ENCODE assay signal across 19 mouse cellular contexts in genomic region chr5:141005491-141005890, GRCm38 (mm10). TPM values are rescaled to one million over a fixed set of nuclear protein-coding genes. Genes with fewer than 3 reads are reported as not detected.
DNase-seq lines count a peak whose midpoint lies in the region; ATAC-seq and TF ChIP-seq lines count a peak whose summit lies in the region.
"Had no signal": no experiment of that assay in that cellular context is flagged by ENCODE, and none has a peak within 500 bp of the region (broad histone marks: within the 10 kb centered on the region; RNA-seq: fewer than 3 reads in every experiment).

No protein-coding gene starts in this region.

- no peaks in the 10 kb centered on the region for H3K27me3 ChIP-seq in splenic B cell, adult 2 months (ENCODE audit: control insufficient read depth, insufficient read depth, low read length, poor library complexity, severe bottlenecking)
- H3K27me3 ChIP-seq: heart, embryonic 13.5 days; hindbrain, embryonic 13.5 days; intestine, embryonic 15.5 days had no signal

- TF ChIP-seq CTCF in gastrocnemius, adult 2 months (IDR thresholded peaks at IDR 0.05), result no peak

- H3K27ac ChIP-seq in gastrocnemius, adult 2 months, result no peak overlapping the region
- H3K27ac ChIP-seq: embryonic facial prominence, embryonic 10.5 days; heart, embryonic 13.5 days; hindbrain, embryonic 13.5 days; hindbrain, postnatal 0 days; intestine, embryonic 15.5 days had no signal

- ATAC-seq in granulocyte monocyte progenitor cell, adult 5-6 weeks (replicated peaks; ENCODE audit: poor library complexity, severe bottlenecking), result peak; percentile 30
- ATAC-seq: forebrain, embryonic 14.5 days; hindbrain, postnatal 0 days; intestine, embryonic 15.5 days had no signal

- no peak overlapping the region for H3K4me3 ChIP-seq in gastrocnemius, adult 2 months
- H3K4me3 ChIP-seq: embryonic facial prominence, embryonic 10.5 days; heart, embryonic 13.5 days; hindbrain, embryonic 13.5 days; intestine, embryonic 15.5 days had no signal

- no peaks in the 10 kb centered on the region for H3K36me3 ChIP-seq in splenic B cell, adult 2 months (ENCODE audit: control insufficient read depth, insufficient read depth, low read length, poor library complexity, severe bottlenecking)
- H3K36me3 ChIP-seq: embryonic facial prominence, embryonic 10.5 days; heart, embryonic 13.5 days; hindbrain, embryonic 13.5 days; intestine, embryonic 15.5 days had no signal

- peak; percentile 8 for DNase-seq in left cerebral cortex, postnatal 4 days
- DNase-seq in left cerebral cortex, adult 18-20 months (ENCODE audit: low spot score in 2 of 2), result no peak
- DNase-seq in spleen, postnatal 36 days (ENCODE audit: low spot score in 2 of 2), result peak; percentile 21 to 34
- no peak for DNase-seq in spleen, postnatal 10 days (ENCODE audit: low spot score in 2 of 2)
- DNase-seq in splenic B cell, adult 2 months (ENCODE audit: low read depth, low spot score), result peak; percentile 35
- no peak for DNase-seq in gastrocnemius, adult 2 months
- no peak for DNase-seq in cerebellum, postnatal 4 days (ENCODE audit: low spot score in 2 of 2)
- DNase-seq: adrenal gland, postnatal 10 days; cerebellum, adult 11-12 months; cerebellum, adult 9-10 months; gastrocnemius, postnatal 10 days; heart, postnatal 4 days had no signal

- intact Hi-C loops in left cerebral cortex, postnatal 4 days (cut with DNase I), result no loop called here
- intact Hi-C loops in gastrocnemius, adult 2 months (cut with DNase I), result no loop called here

RNA-seq across cellular contexts. Expression of gene Card11, which starts 5.1 kb away (rescaled TPM):
- total RNA-seq in left cerebral cortex, postnatal 4 days (2021), result under 1 TPM; 0.38 to 0.42 TPM
- total RNA-seq in left cerebral cortex, adult 18-20 months (2021), result under 1 TPM in 1 of 2 experiments, not detected in 1; 0.37 TPM
- total RNA-seq in granulocyte monocyte progenitor cell, adult 5-6 weeks (2014; fragmentation: Nextera tagmentation), result 1.6 TPM in 1 of 2 replicates, not detected in the other
- total RNA-seq in granulocyte monocyte progenitor cell, adult 5-6 weeks (2017), result 0.22 TPM in 1 of 2 replicates, not detected in the other
- under 1 TPM; 0.17 to 0.23 TPM for total RNA-seq in gastrocnemius, adult 2 months (2021)
- total RNA-seq: hindbrain, postnatal 0 days had no signal

Comparison
In these comparisons a context has a peak if more than half of its experiments do, and no peak if none do; other contexts are left out.
1. DNase-seq: peak in left cerebral cortex, postnatal 4 days (single experiment), spleen, postnatal 36 days (2 of 2) and splenic B cell, adult 2 months (single experiment); none in left cerebral cortex, adult 18-20 months (0 of 2), spleen, postnatal 10 days (0 of 2), gastrocnemius, adult 2 months (single experiment) and cerebellum, postnatal 4 days (0 of 2).